Mouse (Mus musculus) kidney, adult 2 months (tissue): ENCODE data around the gene Edc3. TPM values are rescaled to one million over a fixed set of nuclear protein-coding genes. Genes with fewer than 3 reads are reported as not detected.
A peak's percentile ranks its signal among the peaks of the same experiment; 100 is the strongest.

Source experiments
- DNase-seq: peaks from one replicate; pipeline ENCODE4 v3.0.0; 2021
- H3K27ac ChIP-seq: fragments of 200-500 bp; 2 replicates; pipeline ENCODE4 v1.5.1; 2012; ENCODE audit warnings: low read depth, low read length, control low read depth, inconsistent platforms; ENCODE audit not compliant: insufficient read depth
- H3K27me3 ChIP-seq: fragments of 200-500 bp; replicated peaks from 2 replicates; pipeline ENCODE4 v1.6.1; 2012; ENCODE audit warnings: mild to moderate bottlenecking, moderate library complexity, low read length, inconsistent platforms; ENCODE audit not compliant: control insufficient read depth, insufficient read depth
- H3K36me3 ChIP-seq: fragments of 200-500 bp; 2 replicates; pipeline ENCODE4 v1.6.1; 2012; ENCODE audit warnings: mild to moderate bottlenecking, moderate library complexity, low read length, inconsistent platforms; ENCODE audit not compliant: control insufficient read depth, insufficient read depth
- H3K4me1 ChIP-seq: fragments of 200-500 bp; 2 replicates; pipeline ENCODE4 v1.6.1; 2011; ENCODE audit warnings: low read length; ENCODE audit not compliant: control insufficient read depth, insufficient read depth
- H3K4me3 ChIP-seq: fragments of 200-500 bp; 2 replicates; pipeline ENCODE4 v1.5.1; 2011; ENCODE audit warnings: mild to moderate bottlenecking, low read depth, low read length, control low read depth; ENCODE audit not compliant: insufficient read depth
- CTCF ChIP-seq: fragments of 200-500 bp; conservative IDR thresholded peaks from 2 replicates; pipeline ENCODE4 v1.5.1; 2011; ENCODE audit warnings: low read depth, mild to moderate bottlenecking, control low read depth, low read length, moderate library complexity, mixed read lengths; ENCODE audit not compliant: insufficient read depth, insufficient read length
- POLR2A ChIP-seq: fragments of 200-500 bp; IDR thresholded peaks from one replicate; pipeline ENCODE4 v1.6.1; 2011; ENCODE audit warnings: low read depth, low read length, control low read depth
- WGBS: fragments of 180-500 bp; shearing (Covaris S2); methylation state at CpG from one replicate; pipeline ENCODE4 v1.1.7; 2018; 5-methylcytosine and 5-hydroxymethylcytosine counted together
- polyA plus RNA-seq: library from polyadenylated mRNA; depleted of rRNA; stranded (reverse); fragments of >200 nt; gene quantifications from 2 replicates; pipeline ENCODE4 v1.2.3, GENCODE M21; 2012; rRNA removed

Edc3 gene
- 7.9 and 8.4 TPM in 2 replicates for polyA plus RNA-seq

DNA sequence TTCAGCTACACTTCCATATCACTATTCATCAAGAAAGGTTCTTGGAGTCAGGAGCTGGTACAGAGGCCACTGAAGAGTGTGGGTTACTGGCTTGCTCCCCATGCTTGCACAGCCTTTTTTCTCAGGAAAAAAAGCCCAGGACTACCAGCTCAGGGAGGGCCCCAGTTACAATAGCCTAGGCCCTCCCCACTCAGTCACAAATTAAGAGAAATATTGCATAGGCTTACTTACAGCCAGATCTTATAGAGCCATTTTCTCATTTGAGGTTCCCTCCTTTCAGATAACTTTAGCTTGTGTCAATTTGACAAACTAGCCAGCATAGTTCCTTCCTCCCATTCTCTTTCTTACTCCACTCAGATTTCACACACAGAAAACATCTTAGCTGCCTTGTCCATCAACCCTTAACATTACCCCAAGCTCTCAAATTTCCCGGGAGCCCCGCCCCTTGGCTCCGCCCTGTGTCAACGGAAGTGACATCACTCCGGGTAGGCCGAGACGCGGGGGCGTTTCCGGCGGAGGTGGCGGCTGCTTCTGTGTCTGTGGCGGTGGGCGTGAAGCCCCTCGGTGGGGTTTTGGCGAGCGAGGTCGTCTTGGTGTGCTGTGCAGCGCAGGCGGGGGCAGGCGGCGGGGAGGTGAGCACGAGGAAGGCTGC is at the start of gene Edc3:
Gene Edc3 (plus strand): TSS at position 473 of the 652 bp plus-strand sequence.
- H3K4me3 ChIP-seq = peak within 1 kb of the TSS; percentile 80
- TF ChIP-seq CTCF = no peak
- TF ChIP-seq POLR2A = no peak
- no peaks in the 10 kb centered on the region; the same call in 1 of the 2 replicates for H3K4me1 ChIP-seq
- H3K27me3 ChIP-seq = no peaks in the 10 kb centered on the region
- 1% methylated on average over 23 of the region's 23 CpGs for WGBS
- no peaks in the 10 kb centered on the region; the same call in 1 of the 2 replicates for H3K36me3 ChIP-seq
- peak; percentile 93 for DNase-seq
- H3K27ac ChIP-seq = peak within 1 kb of the TSS; percentile 58

GRCm38 (mm10) chr9:57658970-57659369 is 49.4 kb upstream of the Edc3 start:
- no peak for TF ChIP-seq CTCF
- TF ChIP-seq POLR2A = no peak
- H3K4me1 ChIP-seq = no peaks in the 10 kb centered on the region; the same call in 1 of the 2 replicates

GRCm38 (mm10) chr9:57659774-57660173 is 48.6 kb upstream of the Edc3 start:
- 10% methylated on average over 4 of the region's 4 CpGs for WGBS
- DNase-seq = peak; percentile 89
- Histone ChIP-seq H3K27me3 (no peaks in the 10 kb centered on the region), H3K36me3 (no peaks in the 10 kb centered on the region), H3K4me3 (no peak overlapping the region), H3K27ac (no peak overlapping the region), H3K4me1 (no peaks in the 10 kb centered on the region; the same call in 1 of the 2 replicates)
- peak; percentile 98 for TF ChIP-seq CTCF
- no peak for TF ChIP-seq POLR2A

More at GRCm38 (mm10) chr9:57658970-57659369, 49.4 kb upstream of the Edc3 start:
- WGBS = 79% methylated on average over 4 of the region's 4 CpGs
- Histone ChIP-seq H3K36me3 (no peaks in the 10 kb centered on the region), H3K4me3 (no peak overlapping the region), H3K27me3 (no peaks in the 10 kb centered on the region), H3K27ac (no peak overlapping the region)
- DNase-seq = no peak

GRCm38 (mm10) chr9:57660501-57660900 is 47.8 kb upstream of the Edc3 start:
- no peaks in the 10 kb centered on the region for H3K27me3 ChIP-seq
- 55% methylated on average over 6 of the region's 6 CpGs for whole genome bisulfite sequencing

GRCm38 (mm10) chr9:57661552-57661951 is 46.8 kb upstream of the Edc3 start:
- Histone ChIP-seq H3K27me3 (no peaks in the 10 kb centered on the region), H3K36me3 (no peaks in the 10 kb centered on the region), H3K27ac (no peak overlapping the region), H3K4me3 (no peak overlapping the region), H3K4me1 (no peaks in the 10 kb centered on the region)
- 59% methylated on average over 3 of the region's 3 CpGs for WGBS
- TF ChIP-seq CTCF (no peak), POLR2A (no peak)
- no peak for DNase-seq

More at GRCm38 (mm10) chr9:57660501-57660900, 47.8 kb upstream of the Edc3 start:
- no peak for DNase-seq
- Histone ChIP-seq H3K4me3 (no peak overlapping the region), H3K27ac (no peak overlapping the region), H3K4me1 (no peaks in the 10 kb centered on the region; the same call in 1 of the 2 replicates), H3K36me3 (no peaks in the 10 kb centered on the region)
- TF ChIP-seq CTCF = no peak
- TF ChIP-seq POLR2A = no peak

- Histone ChIP-seq H3K4me1 (peaks cover 11% of the 10 kb centered on the region; the same call in 1 of the 2 replicates), H3K4me3 (no peak overlapping the region), H3K27ac (no peak overlapping the region), H3K36me3 (no peaks in the 10 kb centered on the region), H3K27me3 (no peaks in the 10 kb centered on the region)
- 63% methylated on average over 7 of the region's 7 CpGs for WGBS
- TF ChIP-seq POLR2A (no peak), CTCF (no peak)
- DNase-seq = no peak
Measured at GRCm38 (mm10) chr9:57664616-57665015, 43.7 kb upstream of the Edc3 start.

DNA sequence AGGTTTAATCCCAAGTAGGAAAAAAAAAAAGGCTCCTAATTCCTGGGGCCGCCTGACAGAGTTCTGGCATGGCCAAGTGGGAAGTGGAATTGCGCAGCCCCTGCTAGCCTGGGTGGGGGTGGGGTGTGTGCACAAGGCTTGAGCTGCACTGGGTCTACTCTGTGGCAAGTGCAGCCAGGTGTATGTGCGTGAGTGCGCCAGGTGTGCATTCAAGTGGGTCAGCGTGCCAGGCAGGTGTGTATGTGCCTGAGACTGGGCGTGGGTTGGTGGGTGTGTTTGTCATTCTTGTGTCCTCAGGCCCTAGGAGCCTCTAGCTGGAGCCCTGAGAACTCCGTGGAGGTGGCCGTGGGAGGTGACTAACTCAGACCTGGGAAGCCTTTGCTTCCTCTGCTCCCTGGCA is 41.8 kb upstream of the Edc3 start:
- Histone ChIP-seq H3K4me1 (peaks cover 14% of the 10 kb centered on the region; the same call in 1 of the 2 replicates), H3K27ac (no peak overlapping the region), H3K4me3 (no peak overlapping the region), H3K27me3 (no peaks in the 10 kb centered on the region), H3K36me3 (no peaks in the 10 kb centered on the region)
- TF ChIP-seq CTCF = no peak
- TF ChIP-seq POLR2A = no peak
- DNase-seq = no peak
- 80% methylated on average over 8 of the region's 8 CpGs for WGBS
